Mouse (Mus musculus) urinary bladder, postnatal 36 days (tissue): ENCODE measurements around the gene Src.
"Not testable (repeated sequence)": the region's sequence is repeated elsewhere in the genome, so short reads cannot be mapped to it uniquely, and the experiment has no call there.

Experiments
- DNase-seq, 2 experiments: peaks; one replicate each; pipeline ENCODE4 v3.0.0; 2022; ENCODE audit warnings: low spot score in 2 of 2, mixed read lengths in 1 of 2

The Src gene

GRCm38 (mm10) chr2:157475437-157476379, 57.5 kb downstream of the Src start:
- no peak for DNase-seq

- DNase-seq, result no peak
Observed at GRCm38 (mm10) chr2:157478651-157479050, 60.4 kb downstream of the Src start.

- DNase-seq, result no peak
Observed at GRCm38 (mm10) chr2:157479858-157480568, 61.8 kb downstream of the Src start.

- DNase-seq, result no peak
Observed at GRCm38 (mm10) chr2:157482729-157483128, 64.5 kb downstream of the Src start.

GRCm38 (mm10) chr2:157486559-157486958, 68.3 kb downstream of the Src start:
- not testable (repeated sequence) for DNase-seq

GRCm38 (mm10) chr2:157486981-157487656, 68.9 kb downstream of the Src start:
- DNase-seq, result no peak

- DNase-seq, result no peak
Observed at GRCm38 (mm10) chr2:157487733-157488175, 69.5 kb downstream of the Src start.

- no peak for DNase-seq
Observed at GRCm38 (mm10) chr2:157493240-157493639, 75.0 kb downstream of the Src start.

- DNase-seq, result no peak
Observed at GRCm38 (mm10) chr2:157498529-157498928, 80.3 kb downstream of the Src start.

GRCm38 (mm10) chr2:157500364-157500763, 82.1 kb downstream of the Src start:
- no peak for DNase-seq

GRCm38 (mm10) chr2:157501324-157501723, 83.1 kb downstream of the Src start:
- no peak for DNase-seq

- no peak for DNase-seq
Observed at GRCm38 (mm10) chr2:157506779-157507178, 88.5 kb downstream of the Src start.

GRCm38 (mm10) chr2:157509182-157509581, 90.9 kb downstream of the Src start:
- DNase-seq, result no peak

- no peak for DNase-seq
Observed at GRCm38 (mm10) chr2:157510031-157510430, 91.8 kb downstream of the Src start.

- DNase-seq, result no peak
Observed at GRCm38 (mm10) chr2:157512859-157513258, 94.6 kb downstream of the Src start.

- peak in 1 of 2 experiments; percentile 11 for DNase-seq
Observed at GRCm38 (mm10) chr2:157513737-157514208, 95.5 kb downstream of the Src start.

GRCm38 (mm10) chr2:157514353-157514752, 96.1 kb downstream of the Src start:
- DNase-seq, result no peak

GRCm38 (mm10) chr2:157517526-157517925, 99.3 kb downstream of the Src start:
- DNase-seq, result no peak

- DNase-seq, result no peak
Observed at GRCm38 (mm10) chr2:157518451-157518850, 100.2 kb downstream of the Src start.

GRCm38 (mm10) chr2:157519452-157519851, 101.2 kb downstream of the Src start:
- DNase-seq, result peak in 1 of 2 experiments; percentile 20

- DNase-seq, result no peak
Observed at GRCm38 (mm10) chr2:157520496-157520895, 102.3 kb downstream of the Src start.
